Mouse (Mus musculus) cortical plate, adult 2 months (tissue): Measurements from ENCODE around the gene Zbtb49.

Experiments used
- CTCF ChIP-seq: fragments of 200-500 bp; IDR thresholded peaks from 2 replicates; pipeline ENCODE4 v1.5.1; 2011; ENCODE audit warnings: mild to moderate bottlenecking, control low read depth, low read length; ENCODE audit not compliant: insufficient read depth; ENCODE audit errors: extremely low read depth
- POLR2A ChIP-seq: fragments of 200-500 bp; IDR thresholded peaks from 2 replicates; pipeline ENCODE4 v1.6.1; 2011; ENCODE audit warnings: mild to moderate bottlenecking, low read length, control low read depth; ENCODE audit not compliant: insufficient read depth; ENCODE audit errors: extremely low read depth

DNA sequence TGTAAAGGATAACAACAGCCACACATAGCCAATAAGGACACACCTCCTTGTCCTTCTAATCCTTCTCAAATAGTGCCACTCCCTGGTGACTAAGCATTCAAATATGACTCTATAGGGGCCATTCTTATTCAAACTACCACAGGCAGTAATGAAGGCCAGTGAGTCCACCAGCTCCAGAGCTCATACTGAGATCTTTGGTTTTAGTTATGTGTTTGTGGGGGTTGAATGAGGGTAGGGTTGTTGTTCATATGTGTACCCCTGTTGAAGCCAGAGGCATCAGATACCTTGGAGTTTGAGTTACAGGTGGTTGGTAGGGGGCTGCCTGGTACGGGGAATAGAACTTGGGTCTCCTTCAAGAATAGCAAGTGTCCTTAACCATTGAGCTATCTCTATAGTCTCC, 36.3 kb upstream of the Zbtb49 start:
- TF ChIP-seq CTCF, result no peak
- no peak for TF ChIP-seq POLR2A
